Mouse (Mus musculus): Measurements from ENCODE around the gene Olfr49. TPM values are rescaled to one million over a fixed set of nuclear protein-coding genes. Genes with fewer than 3 reads are reported as not detected.

Gene Olfr49
- polyA plus RNA-seq (2014; fragmentation: Illumina TruSeq; extraction: RNeasy Lipid Tissue Mini Kit (QIAGEN cat#74804)) = not detected

GRCm38 (mm10) chr14:54284839-54285238 lies at the start of gene Olfr49:
Olfr49 (minus strand) TSS chr14:54284939.

GRCm38 (mm10) chr14:54253741-54254291 lies 30.9 kb downstream of the Olfr49 start, which contains the start of the genes Dad1 and Abhd4:
Dad1 (minus strand) TSS chr14:54254104.
Abhd4 (plus strand) TSS chr14:54254188.

Other genes with a start within 250 kb of the Olfr49 start
- 4.0 TPM for gene Dad1, start 30.8 kb downstream of the Olfr49 start, polyA plus RNA-seq (2014; fragmentation: Illumina TruSeq; extraction: RNeasy Lipid Tissue Mini Kit (QIAGEN cat#74804))
- gene Abhd4, start 30.8 kb downstream of the Olfr49 start, polyA plus RNA-seq (2014; fragmentation: Illumina TruSeq; extraction: RNeasy Lipid Tissue Mini Kit (QIAGEN cat#74804)) = 36.1 TPM
- gene Oxa1l, start 75.9 kb upstream of the Olfr49 start, polyA plus RNA-seq (2014; fragmentation: Illumina TruSeq; extraction: RNeasy Lipid Tissue Mini Kit (QIAGEN cat#74804)) = 13.9 TPM
- gene Slc7a7, start 132.8 kb upstream of the Olfr49 start, polyA plus RNA-seq (2014; fragmentation: Illumina TruSeq; extraction: RNeasy Lipid Tissue Mini Kit (QIAGEN cat#74804)) = 2.0 TPM
- 61.6 TPM for gene Mrpl52, start 142.0 kb upstream of the Olfr49 start, polyA plus RNA-seq (2014; fragmentation: Illumina TruSeq; extraction: RNeasy Lipid Tissue Mini Kit (QIAGEN cat#74804))
- 72.2 TPM for gene Mmp14, start 146.7 kb upstream of the Olfr49 start, polyA plus RNA-seq (2014; fragmentation: Illumina TruSeq; extraction: RNeasy Lipid Tissue Mini Kit (QIAGEN cat#74804))
- 2.9 TPM for gene Lrp10, start 179.2 kb upstream of the Olfr49 start, polyA plus RNA-seq (2014; fragmentation: Illumina TruSeq; extraction: RNeasy Lipid Tissue Mini Kit (QIAGEN cat#74804))
- gene Rem2, start 191.2 kb upstream of the Olfr49 start, polyA plus RNA-seq (2014; fragmentation: Illumina TruSeq; extraction: RNeasy Lipid Tissue Mini Kit (QIAGEN cat#74804)) = 0.31 TPM
- gene Prmt5, start 232.6 kb upstream of the Olfr49 start, polyA plus RNA-seq (2014; fragmentation: Illumina TruSeq; extraction: RNeasy Lipid Tissue Mini Kit (QIAGEN cat#74804)) = 64.1 TPM